Mouse (Mus musculus) ES-E14 (cell line): ENCODE measurements around the gene Coro1c. TPM values are rescaled to one million over a fixed set of nuclear protein-coding genes. Genes with fewer than 3 reads are reported as not detected.

Experiments used
- DNase-seq: peaks from one replicate; pipeline ENCODE4 v3.0.0-alpha.2; 2013; ENCODE audit warnings: low read depth, low spot score
- H3K27ac ChIP-seq: 2 replicates; pipeline ENCODE4 v1.5.1; 2012; ENCODE audit warnings: low read depth, mild to moderate bottlenecking, low read length, moderate library complexity, mixed read lengths; ENCODE audit not compliant: poor library complexity, insufficient read depth, severe bottlenecking
- H3K36me3 ChIP-seq: 2 replicates; pipeline ENCODE4 v1.6.1; 2012; ENCODE audit warnings: mild to moderate bottlenecking, low read length, moderate library complexity, mixed read lengths; ENCODE audit not compliant: control insufficient read depth, poor library complexity, insufficient read depth, severe bottlenecking
- H3K4me1 ChIP-seq, 2 experiments: fragments of 150-350 bp in 1 of 2; sonication (generic) in 1 of 2; 2 replicates each; pipeline ENCODE4 v1.6.1; 2012; ENCODE audit warnings: low read length in 2 of 2, mild to moderate bottlenecking in 1 of 2, mixed read lengths in 1 of 2; ENCODE audit not compliant: control insufficient read depth in 2 of 2, insufficient read depth in 2 of 2, poor library complexity in 1 of 2
- H3K4me3 ChIP-seq, 2 experiments: fragments of 150-350 bp in 1 of 2; sonication (generic) in 1 of 2; 2 replicates each; pipeline ENCODE4 v1.5.1; 2012; ENCODE audit warnings: low read length in 2 of 2, low read depth in 1 of 2, mild to moderate bottlenecking in 1 of 2, mixed read lengths in 1 of 2; ENCODE audit not compliant: insufficient read depth in 1 of 2, poor library complexity in 1 of 2, severe bottlenecking in 1 of 2
- H3K9ac ChIP-seq: 2 replicates; pipeline ENCODE4 v1.6.1; 2012; ENCODE audit warnings: low read depth, mild to moderate bottlenecking, low read length, mixed read lengths; ENCODE audit not compliant: poor library complexity, insufficient read depth, severe bottlenecking
- H3K9me3 ChIP-seq: fragments of 150-350 bp; sonication (generic); 2 replicates; pipeline ENCODE4 v1.6.1; 2012; ENCODE audit warnings: low read depth, mild to moderate bottlenecking, low read length; ENCODE audit not compliant: control insufficient read depth, insufficient read depth
- CHD2 ChIP-seq: IDR thresholded peaks from 2 replicates; pipeline ENCODE4 v1.6.1; 2014; ENCODE audit warnings: mild to moderate bottlenecking, low read depth, low read length, inconsistent platforms
- HCFC1 ChIP-seq: IDR thresholded peaks from 2 replicates; pipeline ENCODE4 v1.6.1; 2012; ENCODE audit warnings: low read length, inconsistent platforms, borderline replicate concordance; ENCODE audit not compliant: insufficient read depth
- MAFK ChIP-seq: IDR thresholded peaks from 2 replicates; pipeline ENCODE4 v1.6.1; 2014; ENCODE audit warnings: mild to moderate bottlenecking, low read depth, low read length, inconsistent platforms; ENCODE audit not compliant: insufficient read depth
- ZC3H11A ChIP-seq: IDR thresholded peaks from 2 replicates; pipeline ENCODE4 v1.6.1; 2012; ENCODE audit warnings: low read depth, mild to moderate bottlenecking, inconsistent platforms, low read length, borderline replicate concordance
- ZNF384 ChIP-seq: IDR thresholded peaks from 2 replicates; pipeline ENCODE4 v1.6.1; 2012; ENCODE audit warnings: low read depth, low read length, inconsistent platforms
- in situ Hi-C, 2 experiments: fragments of 600-800 bp; cut with MboI; formaldehyde crosslinking; loops; one replicate each; pipeline ENCODE4 v1.15.1; 2025; ENCODE audit warnings: low sequenced_read_pairs in 2 of 2, inconsistent platforms in 1 of 2; ENCODE audit not compliant: unreplicated experiment in 2 of 2
- total RNA-seq: library from RNA; depleted of rRNA; stranded (reverse); fragments of 300-350 nt; gene quantifications from 2 replicates; pipeline ENCODE4 v1.2.3, GENCODE M21; 2012

Gene Coro1c
- total RNA-seq, 1 experiment: 150 TPM

DNA sequence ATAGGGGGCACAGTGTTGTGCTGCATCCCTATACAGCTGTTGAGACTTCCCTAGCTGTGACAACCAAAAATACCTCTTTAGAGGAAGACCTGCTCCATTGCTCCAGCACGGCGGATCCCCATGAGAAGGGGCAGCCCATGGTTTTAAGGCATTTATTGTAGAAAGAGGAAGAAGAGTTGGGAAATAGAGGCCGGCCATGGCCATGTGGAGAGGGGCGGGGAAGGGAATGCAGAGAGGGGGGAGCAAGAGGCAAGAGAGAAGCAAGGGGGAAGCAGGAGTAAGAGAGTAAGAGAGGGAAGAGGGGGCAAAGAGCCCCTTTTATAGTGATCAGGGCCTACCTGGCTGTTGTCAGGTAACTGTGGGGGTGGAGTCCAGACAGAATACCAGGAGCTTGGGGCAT, 98.4 kb downstream of the Coro1c start:
- Histone ChIP-seq H3K36me3 (no peaks in the 10 kb centered on the region), H3K9ac (no peak overlapping the region), H3K4me3 (no peak overlapping the region), H3K27ac (no peak overlapping the region), H3K4me1 (peaks cover 0 to 13% of the 10 kb centered on the region in 2 experiments; a peak in 2 of 4 replicates), H3K9me3 (no peaks in the 10 kb centered on the region)
- TF ChIP-seq HCFC1 (no peak), ZC3H11A (no peak), MAFK (no peak), CHD2 (no peak), ZNF384 (no peak)
- in situ Hi-C loops: loop anchor here in 1 of 2 experiments (5.0 to 10.0 kb wide), 2 partner anchors 33 to 445 kb away; no protein-coding TSS in a partner anchor
- DNase-seq: no peak

DNA sequence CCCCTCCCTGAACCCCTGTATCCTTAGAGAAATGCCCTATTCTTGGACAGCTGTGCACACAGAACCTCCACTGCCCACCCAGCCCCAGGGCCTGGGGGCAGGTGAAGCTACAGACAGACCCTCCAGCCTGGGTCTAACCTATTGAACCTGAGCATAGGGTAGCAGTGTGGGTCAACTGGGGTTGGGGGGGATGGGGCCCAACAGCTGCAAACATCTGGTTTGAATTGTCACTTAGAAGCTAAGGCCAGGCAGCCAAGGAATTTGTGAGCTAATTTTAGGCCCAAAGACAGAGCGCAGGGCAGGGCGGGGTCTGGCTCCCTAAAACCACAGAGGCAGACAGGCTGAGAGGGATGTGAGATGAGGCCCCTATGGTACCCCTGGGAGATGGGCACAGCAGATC, 100.4 kb downstream of the Coro1c start:
- no peak for DNase-seq
- H3K27ac ChIP-seq: no peak overlapping the region

DNA sequence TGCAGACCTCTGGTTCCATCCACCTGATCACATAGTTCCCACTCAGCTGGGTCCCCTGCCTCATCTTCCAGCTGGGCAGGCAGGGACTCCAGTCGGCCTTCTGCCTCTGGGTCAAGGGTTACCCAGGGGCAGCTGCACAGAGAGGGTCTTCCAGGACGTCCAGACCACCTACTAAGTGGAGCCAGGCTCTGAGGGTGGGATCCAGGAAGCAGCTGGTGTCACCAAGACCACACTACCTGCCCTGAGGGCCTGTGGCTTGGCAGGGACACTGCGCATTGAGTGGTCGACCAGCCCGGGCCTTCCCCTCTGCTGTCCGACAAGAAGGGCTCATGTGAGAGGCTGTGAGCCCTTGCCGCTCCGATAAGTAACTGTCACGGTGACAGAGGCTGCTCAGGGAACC, 100.8 kb downstream of the Coro1c start:
- Histone ChIP-seq H3K9ac (no peak overlapping the region), H3K9me3 (no peaks in the 10 kb centered on the region), H3K4me3 (no peak overlapping the region), H3K27ac (no peak overlapping the region), H3K4me1 (no peaks in the 10 kb centered on the region), H3K36me3 (no peaks in the 10 kb centered on the region)
- in situ Hi-C loops: no loop called here
- no peak for DNase-seq
- TF ChIP-seq ZC3H11A (no peak), CHD2 (no peak), MAFK (no peak), HCFC1 (no peak), ZNF384 (no peak)

More for the DNA sequence above, 100.4 kb downstream of the Coro1c start:
- no peak overlapping the region for H3K9ac ChIP-seq
- in situ Hi-C loops: no loop called here
- no peak overlapping the region for H3K4me3 ChIP-seq
- H3K36me3 ChIP-seq: no peaks in the 10 kb centered on the region
- H3K4me1 ChIP-seq: no peaks in the 10 kb centered on the region
- H3K9me3 ChIP-seq: no peaks in the 10 kb centered on the region
- no peak for TF ChIP-seq MAFK
- TF ChIP-seq HCFC1: no peak
- TF ChIP-seq ZNF384: no peak
- TF ChIP-seq ZC3H11A: no peak
- TF ChIP-seq CHD2: no peak

DNA sequence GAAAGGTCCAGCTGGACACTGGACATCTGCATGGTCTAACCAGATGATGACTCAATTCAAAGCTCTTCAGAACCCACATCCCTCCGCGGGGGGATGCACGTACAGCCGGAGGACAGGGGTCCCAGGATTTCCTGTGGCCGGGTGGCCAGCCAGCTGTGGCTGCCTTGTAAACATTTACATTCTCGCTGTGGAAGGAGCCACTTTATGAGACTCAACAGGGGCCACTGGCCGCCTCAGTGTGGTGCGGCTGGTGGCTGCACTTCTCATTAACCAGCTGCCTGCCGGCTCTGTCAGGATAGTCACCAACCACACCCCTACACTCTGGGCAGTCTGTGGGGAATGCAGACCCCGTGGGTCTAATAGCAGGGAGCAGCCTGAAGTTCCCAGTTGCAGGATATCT, 102.1 kb downstream of the Coro1c start:
- no peaks in the 10 kb centered on the region for H3K9me3 ChIP-seq
- H3K27ac ChIP-seq: no peak overlapping the region
- no peak overlapping the region for H3K9ac ChIP-seq
- no peak overlapping the region for H3K4me3 ChIP-seq
- no peaks in the 10 kb centered on the region for H3K36me3 ChIP-seq
- TF ChIP-seq ZNF384 (no peak), HCFC1 (no peak), MAFK (no peak), ZC3H11A (no peak), CHD2 (no peak)
- in situ Hi-C loops: no loop called here
- H3K4me1 ChIP-seq: no peaks in the 10 kb centered on the region
- DNase-seq: no peak

DNA sequence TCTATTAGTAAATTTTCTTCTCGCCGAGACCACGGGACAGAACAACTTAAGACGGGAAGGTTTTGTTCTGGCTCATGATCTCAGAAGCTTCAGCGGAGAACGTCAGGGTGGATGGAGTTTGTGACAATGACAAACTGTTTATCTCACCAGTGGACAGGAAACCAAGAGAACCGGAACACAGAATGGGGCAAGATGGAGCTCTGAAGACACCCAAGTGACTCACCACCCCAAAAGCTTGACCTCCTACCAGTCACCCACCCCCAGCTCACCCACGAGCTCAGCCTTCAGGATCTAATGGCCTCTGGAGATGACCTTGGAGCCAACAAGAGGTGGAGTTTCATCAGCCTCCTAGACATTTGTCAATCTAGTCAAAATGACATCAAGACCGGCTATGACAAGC, 103.3 kb downstream of the Coro1c start:
- no peaks in the 10 kb centered on the region for H3K36me3 ChIP-seq
- H3K27ac ChIP-seq: no peak overlapping the region
- TF ChIP-seq MAFK (no peak), ZC3H11A (no peak), CHD2 (no peak), HCFC1 (no peak), ZNF384 (no peak)
- peaks cover 0 to 5% of the 10 kb centered on the region in 2 experiments; a peak in 2 of 4 replicates for H3K4me1 ChIP-seq
- H3K9me3 ChIP-seq: no peaks in the 10 kb centered on the region
- in situ Hi-C loops: no loop called here
- DNase-seq: no peak
- no peak overlapping the region for H3K4me3 ChIP-seq
- no peak overlapping the region for H3K9ac ChIP-seq
